Mouse (Mus musculus) C2C12 (cell line): ENCODE results near the gene Gm9044. TPM values are rescaled to one million over a fixed set of nuclear protein-coding genes. Genes with fewer than 3 reads are reported as not detected.
"Not testable (repeated sequence)": the region's sequence is repeated elsewhere in the genome, so short reads cannot be mapped to it uniquely, and the experiment has no call there.

Source experiments
- H3K27me3 ChIP-seq: one replicate; pipeline ENCODE4 v1.6.1; 2011; ENCODE audit not compliant: control insufficient read depth, insufficient read depth, insufficient read length
- H3K36me3 ChIP-seq: one replicate; pipeline ENCODE4 v1.6.1; 2011; ENCODE audit not compliant: control insufficient read depth, insufficient read depth
- H3K4me3 ChIP-seq: one replicate; pipeline ENCODE4 v1.5.1; 2011; ENCODE audit warnings: mild to moderate bottlenecking, control low read depth; ENCODE audit not compliant: poor library complexity, insufficient read depth, severe bottlenecking
- H3K79me2 ChIP-seq: one replicate; pipeline ENCODE4 v1.6.1; 2011; ENCODE audit not compliant: control insufficient read depth, insufficient read depth
- H3K79me3 ChIP-seq: one replicate; pipeline ENCODE4 v1.6.1; 2011; ENCODE audit warnings: low read depth, control low read depth
- H3ac ChIP-seq: one replicate; pipeline ENCODE3; 2011; ENCODE audit warnings: low read depth; ENCODE audit not compliant: control insufficient read depth, insufficient read length
- CEBPB ChIP-seq: IDR thresholded peaks from one replicate; pipeline ENCODE4 v1.6.1; 2011; ENCODE audit warnings: low read depth, mild to moderate bottlenecking, control low read depth, moderate library complexity
- CTCF ChIP-seq: IDR thresholded peaks from one replicate; pipeline ENCODE4 v1.5.1; 2011; ENCODE audit not compliant: control insufficient read depth, insufficient read depth, insufficient read length
- FOSL1 ChIP-seq: IDR thresholded peaks from one replicate; pipeline ENCODE4 v1.8.0; 2011; ENCODE audit warnings: mild to moderate bottlenecking, low read length; ENCODE audit not compliant: poor library complexity, insufficient read depth, severe bottlenecking
- MAX ChIP-seq: IDR thresholded peaks from one replicate; pipeline ENCODE4 v1.6.1; 2011; ENCODE audit warnings: mild to moderate bottlenecking, control low read depth
- MYOD1 ChIP-seq: IDR thresholded peaks from one replicate; pipeline ENCODE4 v1.6.1; 2011; ENCODE audit warnings: low read depth; ENCODE audit not compliant: control insufficient read depth, insufficient read length
- MYOG ChIP-seq: IDR thresholded peaks from one replicate; pipeline ENCODE4 v1.6.1; 2011; ENCODE audit not compliant: control insufficient read depth, insufficient read length; ENCODE audit errors: extremely low read depth
- USF1 ChIP-seq: IDR thresholded peaks from one replicate; pipeline ENCODE4 v1.6.1; 2011; ENCODE audit warnings: low read depth, mild to moderate bottlenecking, control low read depth, moderate library complexity
- long read RNA-seq, 2 experiments: library from polyadenylated mRNA; unstranded; transcript quantifications; one replicate each; pipeline ENCODE4 v2.0.0; 2019 to 2020
- polyA plus RNA-seq: library from polyadenylated mRNA; unstranded; fragments of >200 nt; fragmentation: generic; extraction: Trizol; gene quantifications from one replicate; pipeline ENCODE4 v1.2.1, GENCODE M21; 2012; ENCODE audit warnings: missing spikeins

Gene Gm9044
- not detected for polyA plus RNA-seq
- long read RNA-seq, experiment 1, result 0 reads
- long read RNA-seq, experiment 2, result 0 reads

- H3K4me3 ChIP-seq, H3K79me3 ChIP-seq, H3K36me3 ChIP-seq, H3K79me2 ChIP-seq, H3K27me3 ChIP-seq, H3ac ChIP-seq: not testable (repeated sequence)
Measured at GRCm38 (mm10) chr10:118332308-118332707, at the start of gene Gm9044. TSS of gene Gm9044 (minus strand) at chr10:118332408.

DNA sequence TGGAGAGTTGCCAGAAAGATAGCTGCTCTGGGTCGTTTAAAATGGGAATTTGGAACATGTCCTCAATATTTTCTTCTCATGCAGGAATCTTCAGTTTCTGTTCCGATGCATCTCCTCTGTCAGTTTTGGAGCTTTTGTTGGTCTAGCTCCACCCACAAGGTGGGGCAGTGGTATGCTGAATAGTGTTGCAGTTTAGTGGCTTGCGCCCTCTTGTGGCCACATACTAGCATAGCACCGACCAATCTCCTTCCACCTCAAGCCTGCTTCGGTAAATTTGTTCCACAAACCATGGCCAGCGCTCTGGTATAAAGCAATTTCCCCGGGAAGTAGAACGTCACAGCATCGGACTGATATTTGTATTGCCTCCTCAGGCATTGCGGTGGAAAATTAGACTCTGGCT, 38.2 kb upstream of the Gm9044 start:
- TF ChIP-seq FOSL1 (no peak), USF1 (no peak), CEBPB (no peak), MYOG (no peak), MAX (no peak), MYOD1 (no peak), CTCF (peak; percentile 85)
- Histone ChIP-seq H3K36me3 (no peaks in the 10 kb centered on the region), H3K79me3 (no peaks in the 10 kb centered on the region), H3ac (no peak overlapping the region), H3K4me3 (no peak overlapping the region), H3K79me2 (no peaks in the 10 kb centered on the region), H3K27me3 (no peaks in the 10 kb centered on the region)

DNA sequence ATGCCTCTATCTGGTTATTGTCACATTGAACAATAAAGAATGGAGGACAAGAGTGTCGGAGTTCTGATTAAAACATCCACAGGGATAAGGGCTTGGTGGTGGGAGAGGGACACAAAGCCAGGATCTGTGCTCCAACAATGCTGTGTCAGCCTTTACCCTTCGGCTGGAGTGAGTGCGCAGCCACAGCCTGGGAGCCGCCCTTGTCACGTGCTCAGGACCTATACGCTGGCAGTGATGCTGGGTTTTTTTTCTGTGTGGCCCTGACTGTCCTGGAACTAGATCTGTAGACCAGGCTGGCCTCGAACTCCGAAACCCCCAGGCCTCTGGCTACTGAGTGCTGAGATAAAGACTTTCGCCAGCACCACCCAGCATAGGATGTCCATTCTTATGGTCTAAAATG, 37.3 kb upstream of the Gm9044 start:
- Histone ChIP-seq H3ac (no peak overlapping the region), H3K27me3 (no peaks in the 10 kb centered on the region), H3K4me3 (no peak overlapping the region), H3K79me3 (no peaks in the 10 kb centered on the region), H3K79me2 (no peaks in the 10 kb centered on the region), H3K36me3 (no peaks in the 10 kb centered on the region)
- no peak for TF ChIP-seq MYOD1
- TF ChIP-seq CEBPB, result no peak
- TF ChIP-seq CTCF, result no peak
- no peak for TF ChIP-seq MAX
- no peak for TF ChIP-seq FOSL1
- TF ChIP-seq MYOG, result no peak
- TF ChIP-seq USF1, result no peak

- H3K36me3 ChIP-seq, H3K4me3 ChIP-seq, H3K27me3 ChIP-seq, H3K79me3 ChIP-seq, H3K79me2 ChIP-seq, H3ac ChIP-seq: not testable (repeated sequence)
Measured at GRCm38 (mm10) chr10:118354005-118354404, 21.8 kb upstream of the Gm9044 start, which contains the start of gene Gm9049. TSS of gene Gm9049 (minus strand) at chr10:118354105.

- H3K79me3 ChIP-seq, H3ac ChIP-seq, H3K36me3 ChIP-seq, H3K27me3 ChIP-seq, H3K79me2 ChIP-seq, H3K4me3 ChIP-seq: not testable (repeated sequence)
Measured at GRCm38 (mm10) chr10:118348579-118348978, 16.4 kb upstream of the Gm9044 start, which contains the start of gene Gm9048. TSS of gene Gm9048 (minus strand) at chr10:118348679.

- H3K79me2 ChIP-seq, H3ac ChIP-seq, H3K36me3 ChIP-seq, H3K27me3 ChIP-seq, H3K4me3 ChIP-seq, H3K79me3 ChIP-seq: not testable (repeated sequence)
Measured at GRCm38 (mm10) chr10:118343155-118343554, 10.9 kb upstream of the Gm9044 start, which contains the start of gene Gm9046. TSS of gene Gm9046 (minus strand) at chr10:118343255.

- not testable (repeated sequence) for H3K4me3 ChIP-seq, H3ac ChIP-seq, H3K79me2 ChIP-seq, H3K36me3 ChIP-seq, H3K79me3 ChIP-seq, H3K27me3 ChIP-seq
Measured at GRCm38 (mm10) chr10:118337731-118338130, 5.5 kb upstream of the Gm9044 start, which contains the start of gene Gm9045. TSS of gene Gm9045 (minus strand) at chr10:118337831.

DNA sequence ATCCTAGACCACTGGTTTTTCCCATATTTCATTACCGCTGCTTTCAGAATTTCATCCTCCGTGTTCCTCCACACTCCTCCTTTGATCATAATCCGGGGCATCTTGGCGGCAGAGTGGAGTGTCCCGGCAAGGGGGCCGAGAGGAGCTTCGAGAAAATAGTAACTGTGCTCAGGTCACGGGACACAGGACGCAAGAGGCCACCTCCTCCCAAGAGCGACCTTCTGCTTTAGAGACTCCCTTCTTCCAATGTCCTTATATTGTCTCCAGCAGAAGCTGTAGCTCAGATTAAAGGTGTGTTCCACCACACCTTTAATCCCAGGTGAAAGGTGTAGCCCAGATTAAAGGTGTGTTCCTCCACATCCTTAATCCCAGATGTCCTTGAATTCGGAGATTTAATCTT, 5.3 kb downstream of the Gm9044 start, which contains the start of gene Gm9040:
TSS of gene Gm9040 (minus strand) at position 101 of the 400 bp plus-strand sequence.
- H3K27me3 ChIP-seq, H3K79me2 ChIP-seq, H3K36me3 ChIP-seq, H3K4me3 ChIP-seq, H3ac ChIP-seq, H3K79me3 ChIP-seq: not testable (repeated sequence)
